Mouse (Mus musculus) hindlimb bud, embryonic 11.5 days (tissue): ENCODE results near the gene Nsf.

Experiments used
- DNase-seq: peaks from one replicate; pipeline ENCODE4 v3.0.0-alpha.2; 2012; ENCODE audit warnings: low read depth, low spot score; ENCODE audit errors: extremely low spot score

Nsf gene

DNA sequence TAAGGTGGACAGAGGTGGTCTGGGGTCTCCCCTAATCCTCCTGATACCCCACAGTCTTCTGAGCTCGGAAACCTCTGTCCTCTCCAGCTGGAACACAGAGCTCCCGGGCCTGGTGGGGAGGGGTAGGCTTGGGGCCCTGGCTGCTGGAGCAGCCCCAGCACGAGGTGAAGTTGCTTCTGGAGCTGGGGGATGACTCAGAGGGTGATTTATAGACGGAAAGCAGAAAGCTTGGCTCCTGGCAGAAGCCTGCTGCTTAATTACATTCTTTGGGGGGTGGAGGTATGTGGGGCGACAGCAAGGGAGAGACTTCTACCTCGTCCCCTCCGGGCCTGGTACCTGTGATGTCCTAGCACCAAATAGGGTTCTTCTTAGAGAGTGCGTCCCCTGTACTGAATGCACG lies 173.7 kb downstream of the Nsf start:
- DNase-seq = no peak

DNA sequence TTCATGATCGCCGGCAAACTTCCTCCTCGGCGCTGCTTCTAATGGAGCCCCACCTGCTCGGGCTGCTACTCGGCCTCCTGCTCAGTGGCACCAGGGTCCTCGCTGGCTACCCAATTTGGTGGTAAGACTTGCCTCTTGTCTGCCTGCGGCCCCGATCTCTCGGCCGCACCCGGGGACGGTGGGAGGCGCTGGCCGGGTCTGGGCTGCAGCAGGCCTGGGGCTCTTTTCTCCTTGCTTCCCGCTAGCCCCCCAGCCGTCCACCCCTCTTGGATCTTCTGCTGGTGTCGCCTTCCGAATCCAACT lies 179.7 kb downstream of the Nsf start:
- no peak for DNase-seq

DNA sequence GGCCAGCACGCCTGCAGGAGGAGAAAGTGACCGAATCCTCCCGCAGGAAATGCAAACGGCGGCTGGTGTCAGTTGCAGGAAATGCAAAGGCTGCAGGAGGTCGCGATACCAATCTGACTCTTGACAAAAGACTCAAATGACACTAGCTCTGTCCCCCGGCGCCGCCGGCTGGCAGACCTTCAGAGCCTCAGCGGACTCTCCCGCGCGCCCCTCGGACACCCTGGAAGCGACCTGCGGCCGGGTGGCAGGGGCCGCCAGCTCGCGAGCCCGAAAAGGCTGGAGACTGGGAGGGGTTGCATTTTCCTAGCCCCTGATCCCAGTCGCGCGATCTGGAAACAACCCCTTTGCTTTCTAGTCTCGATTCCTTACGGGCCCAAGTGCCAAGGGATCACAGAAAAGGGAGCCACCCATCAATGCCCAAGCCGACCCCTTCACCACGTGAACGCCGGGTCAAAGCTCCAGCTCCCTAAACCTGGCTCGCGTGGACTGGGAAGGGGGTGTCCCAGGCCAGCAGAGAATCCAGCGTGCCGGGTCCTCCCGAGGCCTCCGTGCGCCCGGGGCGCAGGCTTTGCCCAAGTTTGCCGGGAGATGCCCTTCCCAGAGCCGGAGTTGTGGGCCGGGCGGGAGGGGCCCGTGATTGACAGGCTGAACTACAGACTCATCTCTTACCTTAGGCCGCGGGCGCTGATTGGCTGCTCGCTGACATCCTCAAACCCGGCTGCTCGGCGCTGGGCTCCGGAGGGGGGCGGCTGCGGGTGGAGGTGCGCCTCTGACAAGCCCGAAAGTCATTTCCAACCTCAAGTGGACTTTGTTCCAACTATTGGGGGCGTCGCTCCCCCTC lies 180.2 kb downstream of the Nsf start, which contains the start of gene Wnt3:
Gene Wnt3 (plus strand): TSS at position 764 of the 841 bp plus-strand sequence.
- no peak for DNase-seq

DNA sequence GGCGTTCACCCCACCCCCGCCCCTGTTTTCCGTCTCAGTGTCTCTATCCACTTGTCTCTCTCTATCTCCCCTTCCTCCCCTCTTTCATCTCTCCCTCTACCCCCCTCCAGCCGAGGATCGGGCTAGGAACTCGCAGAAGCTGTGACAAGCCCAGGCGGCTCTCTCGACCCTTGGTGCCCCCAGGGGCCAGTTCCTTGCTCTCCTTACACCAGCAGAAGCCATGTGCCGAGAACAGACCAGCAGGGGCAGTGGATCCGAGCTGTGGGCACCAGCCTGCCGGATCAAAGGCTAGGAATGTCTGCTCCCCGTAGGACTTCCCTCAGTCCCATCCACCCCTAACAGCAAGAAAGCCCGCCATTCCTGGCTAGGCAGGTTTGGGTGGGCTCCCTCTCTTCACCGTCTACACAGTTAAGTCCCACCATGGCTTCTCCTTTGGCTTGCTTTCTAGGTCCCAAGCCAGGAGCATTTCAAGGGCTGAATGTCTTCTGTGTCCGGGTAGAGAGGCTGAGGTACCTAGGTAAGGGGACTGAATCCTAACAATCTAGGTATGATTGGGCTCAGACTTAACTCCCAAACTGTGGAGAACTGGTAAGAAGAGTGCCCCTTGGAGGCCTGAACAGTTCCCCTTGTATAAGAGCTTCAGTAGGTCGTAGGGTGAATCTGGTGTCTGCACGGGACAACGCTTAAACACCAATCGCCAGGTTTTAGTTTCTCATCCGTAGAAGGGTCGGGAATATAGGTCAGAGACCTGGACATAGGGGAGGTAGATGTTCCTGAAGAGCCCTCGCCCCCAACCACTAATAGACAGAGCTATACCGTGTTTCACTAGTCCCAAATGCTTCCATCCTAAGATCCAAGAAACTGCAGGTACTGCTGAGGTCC lies 181.1 kb downstream of the Nsf start:
- DNase-seq = no peak
